Mouse (Mus musculus): ENCODE results near the gene Vwf.

DNA sequence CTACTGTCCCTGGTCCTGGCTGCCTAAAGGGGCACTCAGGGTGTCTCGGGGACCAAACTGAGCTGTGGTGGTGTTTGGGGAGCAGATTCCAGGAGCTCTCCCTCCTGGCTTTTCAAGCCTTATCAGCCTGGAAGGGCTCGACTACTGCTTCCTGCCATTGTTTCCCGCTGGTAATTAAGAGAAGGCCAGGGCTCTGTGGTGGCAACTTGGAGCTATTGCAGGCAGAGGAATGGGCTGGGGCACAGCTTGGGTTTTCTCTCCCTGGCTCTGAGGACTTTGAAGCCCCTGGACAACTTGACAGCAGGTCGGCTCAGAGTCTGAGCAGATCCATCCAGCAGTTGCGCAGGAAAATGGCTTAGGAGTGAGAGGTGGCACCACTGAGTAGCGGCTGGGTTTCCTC is 6.2 kb downstream of the Vwf start:
- TF ChIP-seq CTCF (IDR thresholded peaks at IDR 0.05; ENCODE audit: extremely low read depth, insufficient read length, insufficient replicate concordance, low read depth, low read length): no peak
- TF ChIP-seq POLR2A (IDR thresholded peaks at IDR 0.05; ENCODE audit: low read depth, low read length): no peak
